Mouse (Mus musculus) cerebellum, adult 18-20 months (tissue): Measurements from ENCODE around the gene Mier3.
"Not testable (repeated sequence)": the region's sequence is repeated elsewhere in the genome, so short reads cannot be mapped to it uniquely, and the experiment has no call there.

Experiments used
- DNase-seq, 2 experiments: peaks; one replicate each; pipeline ENCODE4 v3.0.0; 2021

The Mier3 gene

GRCm38 (mm10) chr13:111703952-111704351 is 23.2 kb downstream of the Mier3 start:
- DNase-seq = not testable (repeated sequence)

- no peak for DNase-seq
These were observed 29.8 kb downstream of the Mier3 start for GRCm38 (mm10) chr13:111710531-111710930.

- no peak for DNase-seq
These were observed 38.9 kb downstream of the Mier3 start for GRCm38 (mm10) chr13:111719726-111720125.

DNA sequence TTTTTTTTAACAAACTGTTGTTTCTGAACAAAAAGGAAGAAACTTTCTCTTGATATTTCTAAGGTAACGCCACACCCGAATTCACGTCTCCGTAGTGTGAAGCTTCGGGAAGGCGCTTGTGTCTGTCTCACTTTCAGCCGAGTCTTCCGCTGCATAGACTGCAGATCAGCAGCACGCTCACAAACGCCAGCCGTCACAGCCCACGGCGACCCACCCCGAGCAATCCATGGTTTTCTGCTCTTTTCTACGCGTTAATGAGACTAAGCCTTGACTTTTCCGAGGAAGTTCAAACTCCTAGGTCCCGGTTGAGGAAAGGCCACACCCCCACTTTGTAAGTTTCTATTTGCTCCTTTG is 44.0 kb downstream of the Mier3 start:
- no peak for DNase-seq

GRCm38 (mm10) chr13:111725165-111726077 is 44.6 kb downstream of the Mier3 start:
- DNase-seq = peak; percentile 91 to 95

GRCm38 (mm10) chr13:111726898-111727297 is 46.1 kb downstream of the Mier3 start:
- DNase-seq = no peak

- DNase-seq = no peak
These were observed 60.6 kb downstream of the Mier3 start for GRCm38 (mm10) chr13:111741204-111741990.

GRCm38 (mm10) chr13:111741991-111742615 is 61.3 kb downstream of the Mier3 start:
- DNase-seq = peak; percentile 46 to 69

DNA sequence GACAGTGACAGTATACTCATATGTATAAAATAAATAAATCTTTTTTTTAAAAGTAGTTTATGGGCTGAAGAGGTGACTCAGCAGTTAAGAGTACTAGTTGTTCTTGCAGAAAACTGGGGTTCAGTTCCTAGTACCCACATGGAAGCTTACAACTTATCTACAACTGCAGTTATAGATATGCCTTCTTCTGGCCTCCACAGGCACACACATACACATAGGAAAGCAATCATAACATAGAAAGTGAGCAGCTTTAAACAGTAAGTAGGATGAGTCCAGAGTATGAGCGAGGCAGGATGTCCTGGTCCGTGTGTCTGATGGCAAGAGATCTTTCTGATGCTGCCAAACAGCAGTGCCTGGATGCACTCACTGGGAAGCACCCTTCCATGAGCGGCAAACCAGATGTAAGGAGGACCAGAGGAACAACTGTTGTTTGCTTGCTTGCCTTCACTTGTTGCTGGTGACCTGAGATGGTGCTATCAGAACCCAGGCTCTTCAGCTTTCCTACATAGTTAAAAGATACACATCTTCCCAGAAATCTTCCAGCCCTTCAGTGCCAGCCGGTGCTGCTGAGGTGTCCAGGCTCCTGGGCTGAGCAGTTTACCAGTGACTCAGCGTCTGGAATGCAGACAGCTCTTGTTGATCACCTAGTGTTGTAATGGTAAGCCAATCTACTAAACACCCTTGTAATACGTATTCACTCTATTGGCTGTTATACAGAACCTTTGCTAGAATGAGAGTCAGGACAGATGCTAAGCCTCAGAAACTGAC is 63.6 kb downstream of the Mier3 start:
- DNase-seq = peak in 1 of 2 experiments; percentile 27

GRCm38 (mm10) chr13:111745216-111745615 is 64.4 kb downstream of the Mier3 start:
- DNase-seq = peak; percentile 15 to 25

- DNase-seq = no peak
These were observed 66.1 kb downstream of the Mier3 start for GRCm38 (mm10) chr13:111746831-111747230.

DNA sequence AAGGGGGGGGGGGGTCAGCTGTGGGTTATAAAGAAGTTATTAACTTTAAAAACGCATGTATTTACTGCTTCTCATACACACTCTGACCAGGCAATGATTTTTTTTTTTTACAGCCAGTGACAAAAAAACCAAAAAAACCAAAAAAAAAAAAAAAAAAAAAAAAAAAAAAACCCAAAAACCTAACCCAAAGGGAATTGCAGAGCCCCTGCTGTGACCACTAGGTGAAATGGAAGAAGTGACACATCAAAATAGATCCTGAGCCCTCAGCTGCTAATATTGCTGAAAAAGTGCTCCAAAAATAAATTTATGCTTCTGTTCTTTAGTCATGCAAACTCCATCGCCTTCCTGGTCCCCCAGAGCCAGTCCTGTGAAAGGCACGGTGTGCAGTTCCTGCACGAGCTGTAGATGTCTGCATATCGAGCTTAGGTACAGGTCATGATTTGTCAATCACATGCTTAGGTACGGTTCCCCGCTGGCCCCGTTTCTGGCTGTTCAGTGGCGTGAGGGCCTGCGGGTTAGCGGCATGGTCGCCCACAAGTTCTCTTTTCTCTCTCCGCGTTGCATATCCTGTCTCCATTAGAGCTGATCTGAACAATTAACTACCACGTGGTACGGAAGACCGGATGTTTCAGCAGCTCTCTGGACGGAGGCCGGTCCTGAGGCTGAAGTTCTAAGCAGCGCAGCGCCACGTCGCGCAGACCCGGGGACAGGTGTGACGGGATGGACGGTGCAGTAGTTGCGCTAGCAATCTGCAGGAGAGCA is 67.7 kb downstream of the Mier3 start:
- DNase-seq = no peak

- DNase-seq = no peak
These were observed 72.5 kb downstream of the Mier3 start for GRCm38 (mm10) chr13:111753321-111753720.

- DNase-seq = no peak
These were observed 74.6 kb downstream of the Mier3 start for GRCm38 (mm10) chr13:111755377-111755776.

DNA sequence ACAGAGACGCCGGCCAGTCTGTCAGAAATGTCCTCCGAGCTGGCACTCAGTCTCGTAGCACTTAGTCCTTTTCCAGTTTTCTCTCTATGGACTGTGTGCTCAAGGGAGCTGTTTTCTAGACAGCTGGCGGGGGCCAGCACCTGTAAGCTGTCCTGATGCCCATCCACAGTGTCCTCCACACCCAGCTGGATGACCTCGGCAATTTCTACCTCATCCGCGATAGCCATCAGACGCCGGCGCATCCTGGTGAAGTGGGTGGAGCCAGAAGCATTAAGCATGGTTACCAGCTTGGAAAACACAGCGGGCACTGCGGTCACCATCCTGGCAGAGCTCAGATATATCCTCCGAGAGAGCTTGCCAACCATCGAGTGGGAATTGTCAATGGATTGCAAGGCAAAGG is 75.2 kb downstream of the Mier3 start:
- DNase-seq = no peak

GRCm38 (mm10) chr13:111756986-111757385 is 76.2 kb downstream of the Mier3 start:
- DNase-seq = no peak

GRCm38 (mm10) chr13:111762526-111762925 is 81.7 kb downstream of the Mier3 start:
- no peak for DNase-seq
